Mouse (Mus musculus) midbrain, postnatal 0 days (tissue): Measurements from ENCODE around the gene Mrtfa. TPM values are rescaled to one million over a fixed set of nuclear protein-coding genes. Genes with fewer than 3 reads are reported as not detected.

Source experiments
- ATAC-seq: fragments of 200-750 bp; cut with Nextera tagmentation; 2 replicates; pipeline ENCODE4 v1.8.0; 2017; ENCODE audit warnings: moderate number of reproducible peaks, mild to moderate bottlenecking, moderate TSS enrichment, moderate library complexity; ENCODE audit not compliant: low FRiP score
- DNase-seq: peaks from one replicate; pipeline ENCODE4 v3.0.0-alpha.2; 2015; ENCODE audit warnings: low spot score
- H3K27ac ChIP-seq: fragments of 300-500 bp; sonication (generic); 2 replicates; pipeline ENCODE4 v1.5.1; 2014; ENCODE audit warnings: low read depth, mild to moderate bottlenecking, low read length, mixed read lengths
- H3K27me3 ChIP-seq: fragments of 300-500 bp; sonication (generic); 2 replicates; pipeline ENCODE4 v1.6.1; 2014; ENCODE audit warnings: low read length, control low read depth, mixed read lengths; ENCODE audit not compliant: insufficient read depth
- H3K36me3 ChIP-seq: fragments of 300-500 bp; sonication (generic); 2 replicates; pipeline ENCODE4 v1.6.1; 2014; ENCODE audit warnings: low read length, control low read depth, mixed read lengths; ENCODE audit not compliant: insufficient read depth
- H3K4me1 ChIP-seq: fragments of 300-500 bp; sonication (generic); 2 replicates; pipeline ENCODE4 v1.6.1; 2014; ENCODE audit warnings: mild to moderate bottlenecking, control low read depth, antibody characterized with exemption, low read length, mixed read lengths; ENCODE audit not compliant: insufficient read depth
- H3K4me2 ChIP-seq: fragments of 300-500 bp; sonication (generic); 2 replicates; pipeline ENCODE4 v1.6.1; 2014; ENCODE audit warnings: low read depth, mild to moderate bottlenecking, low read length, mixed read lengths; ENCODE audit not compliant: poor library complexity, severe bottlenecking
- H3K4me3 ChIP-seq: fragments of 300-500 bp; sonication (generic); 2 replicates; pipeline ENCODE4 v1.5.1; 2014; ENCODE audit warnings: low read depth, mild to moderate bottlenecking, low read length, moderate library complexity
- H3K9ac ChIP-seq: fragments of 300-500 bp; sonication (generic); replicated peaks from 2 replicates; pipeline ENCODE4 v1.6.1; 2014; ENCODE audit warnings: mild to moderate bottlenecking, low read length, moderate library complexity, mixed read lengths; ENCODE audit not compliant: poor library complexity, severe bottlenecking
- H3K9me3 ChIP-seq: fragments of 300-500 bp; sonication (generic); 2 replicates; pipeline ENCODE4 v1.6.1; 2016; ENCODE audit warnings: low read length, control low read depth
- CTCF ChIP-seq: IDR thresholded peaks from 2 replicates; pipeline ENCODE4 v1.5.1; 2016; ENCODE audit warnings: antibody characterized with exemption, mild to moderate bottlenecking
- WGBS: fragments of 180-500 bp; shearing (Covaris S2); extraction: QIAGEN DNeasy Blood & Tissue Kit; methylation state at CpG from one replicate; pipeline ENCODE4 v1.1.7; 2014; 5-methylcytosine and 5-hydroxymethylcytosine counted together
- polyA plus RNA-seq: library from polyadenylated mRNA; unstranded; fragments of >200 nt; fragmentation: Nextera tagmentation; extraction: Ambion mirVana; gene quantifications from 2 replicates; pipeline ENCODE4 v1.2.1, GENCODE M21; 2015
- total RNA-seq: library from RNA; depleted of rRNA; stranded (reverse); fragments of >200 nt; gene quantifications from 2 replicates; pipeline ENCODE4 v1.2.3, GENCODE M21; 2014

Gene Mrtfa
- total and polyA plus RNA-seq, 2 experiments from 2014 or later: 22.6 to 44.1 TPM

DNA sequence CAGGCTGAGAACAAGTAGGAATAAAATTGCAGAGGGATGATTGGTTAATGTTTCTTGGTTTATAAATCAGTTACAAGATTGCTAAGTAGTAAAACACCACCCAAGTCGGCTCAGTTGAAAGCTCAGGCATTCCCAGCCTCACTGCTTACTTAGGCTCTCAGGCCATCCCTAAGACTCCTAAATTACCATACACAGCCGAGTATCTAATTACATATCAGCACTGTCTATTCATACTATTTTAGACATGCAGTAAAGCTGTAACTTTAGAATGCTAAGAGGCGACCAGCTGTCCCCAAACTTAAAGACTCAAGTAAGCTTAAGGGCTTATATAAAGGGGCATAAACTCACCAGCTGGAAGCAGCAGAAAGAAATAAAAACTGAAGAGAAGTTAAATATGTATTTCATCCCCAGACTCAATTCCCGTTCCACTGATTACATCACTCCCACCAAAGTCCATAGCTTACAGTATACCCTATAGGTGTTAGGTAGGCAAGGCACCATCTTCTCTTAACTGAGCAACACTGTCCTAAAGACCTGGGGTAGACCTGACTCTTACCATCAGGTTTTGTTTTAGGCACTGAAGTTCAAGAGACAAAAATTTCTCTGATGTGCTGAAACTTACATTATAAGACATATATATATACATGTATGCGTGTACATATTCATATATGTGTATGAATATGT, 62.3 kb downstream of the Mrtfa start:
- DNase-seq: no peak
- 79% methylated on average over 5 of the region's 5 CpGs for WGBS

DNA sequence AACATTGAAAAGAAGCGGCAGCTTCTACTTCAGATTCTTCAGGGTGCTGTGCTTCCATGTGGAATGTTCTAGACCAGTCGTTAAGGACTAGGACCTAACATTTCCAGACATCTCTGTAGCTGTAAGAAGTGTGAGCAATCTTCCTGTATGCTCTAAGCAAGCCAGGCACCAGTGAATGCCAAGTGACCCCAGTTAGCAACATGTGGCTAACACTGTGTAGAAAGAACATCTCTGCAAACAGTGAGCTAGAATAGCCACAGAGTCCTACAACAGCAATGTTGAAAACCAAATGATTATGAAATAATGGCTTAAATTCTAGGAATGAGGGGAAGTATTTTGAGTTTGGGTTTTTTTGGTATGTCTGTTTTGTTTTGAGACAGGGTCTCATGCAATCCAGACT, 66.3 kb downstream of the Mrtfa start:
- H3K27ac ChIP-seq: no peak overlapping the region
- no peak for ATAC-seq
- 97% methylated on average over 2 of the region's 2 CpGs for WGBS
- H3K9me3 ChIP-seq: no peaks in the 10 kb centered on the region
- no peaks in the 10 kb centered on the region for H3K36me3 ChIP-seq
- H3K9ac ChIP-seq: no peak overlapping the region
- H3K4me1 ChIP-seq: no peaks in the 10 kb centered on the region
- H3K27me3 ChIP-seq: no peaks in the 10 kb centered on the region
- H3K4me2 ChIP-seq: no peak overlapping the region
- no peak for TF ChIP-seq CTCF
- H3K4me3 ChIP-seq: no peak overlapping the region
- no peak for DNase-seq

More for the DNA sequence above, 62.3 kb downstream of the Mrtfa start:
- Histone ChIP-seq H3K9ac (no peak overlapping the region), H3K4me1 (no peaks in the 10 kb centered on the region; the same call in 1 of the 2 replicates), H3K9me3 (no peaks in the 10 kb centered on the region), H3K36me3 (no peaks in the 10 kb centered on the region), H3K4me2 (no peak overlapping the region), H3K4me3 (no peak overlapping the region), H3K27me3 (no peaks in the 10 kb centered on the region), H3K27ac (no peak overlapping the region)
- no peak for ATAC-seq
- no peak for TF ChIP-seq CTCF

DNA sequence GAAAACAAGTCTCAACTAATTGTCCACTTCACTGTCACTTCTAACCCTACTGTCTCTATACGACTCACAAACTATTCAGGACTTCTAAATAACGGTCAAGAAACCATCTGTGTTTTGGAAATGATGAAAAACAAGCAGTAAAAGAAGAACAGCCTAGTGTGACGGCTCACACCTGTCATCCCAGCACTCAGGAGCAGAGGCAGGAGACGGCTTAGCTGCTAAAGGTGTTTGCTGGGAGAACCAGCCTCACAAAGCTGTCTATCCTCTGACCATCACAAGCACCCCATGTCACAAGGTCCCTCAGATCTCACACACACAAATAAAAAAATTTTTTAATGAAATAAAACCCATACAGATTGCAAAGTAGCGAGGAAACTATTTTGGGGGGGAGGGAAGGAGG, 67.4 kb downstream of the Mrtfa start:
- H3K4me1 ChIP-seq: no peaks in the 10 kb centered on the region
- no peak overlapping the region for H3K4me3 ChIP-seq
- DNase-seq (no peak), ATAC-seq (no peak)
- no peak for TF ChIP-seq CTCF
- no peaks in the 10 kb centered on the region for H3K9me3 ChIP-seq
- H3K9ac ChIP-seq: no peak overlapping the region
- H3K27me3 ChIP-seq: no peaks in the 10 kb centered on the region
- no peaks in the 10 kb centered on the region for H3K36me3 ChIP-seq
- no peak overlapping the region for H3K4me2 ChIP-seq
- H3K27ac ChIP-seq: no peak overlapping the region
- WGBS: 77% methylated on average over 5 of the region's 5 CpGs

DNA sequence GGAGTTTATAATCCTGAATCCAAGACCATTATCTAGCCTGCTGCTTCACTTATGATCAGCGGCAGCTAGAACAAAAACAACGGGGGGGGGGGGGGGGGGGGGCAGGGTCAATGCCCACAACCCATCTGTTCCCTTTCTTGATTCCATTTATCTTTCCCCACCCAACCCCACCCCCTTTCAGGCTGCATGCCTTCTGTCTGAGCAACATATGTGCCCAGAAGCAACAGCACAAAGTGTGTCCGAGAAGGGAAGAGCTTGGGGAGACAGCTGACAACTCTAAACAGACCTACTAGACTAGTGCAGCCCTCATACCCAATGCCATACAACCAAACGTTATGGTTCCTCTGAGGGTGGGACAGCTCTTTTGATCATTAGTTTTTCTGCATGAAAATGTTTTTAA, 68.0 kb downstream of the Mrtfa start:
- Histone ChIP-seq H3K9ac (no peak overlapping the region), H3K36me3 (no peaks in the 10 kb centered on the region), H3K4me2 (no peak overlapping the region), H3K27ac (no peak overlapping the region), H3K27me3 (no peaks in the 10 kb centered on the region), H3K4me3 (no peak overlapping the region), H3K4me1 (no peaks in the 10 kb centered on the region), H3K9me3 (no peaks in the 10 kb centered on the region)
- TF ChIP-seq CTCF: no peak
- 41% methylated on average over 4 of the region's 4 CpGs for WGBS
- ATAC-seq: no peak
- no peak for DNase-seq

DNA sequence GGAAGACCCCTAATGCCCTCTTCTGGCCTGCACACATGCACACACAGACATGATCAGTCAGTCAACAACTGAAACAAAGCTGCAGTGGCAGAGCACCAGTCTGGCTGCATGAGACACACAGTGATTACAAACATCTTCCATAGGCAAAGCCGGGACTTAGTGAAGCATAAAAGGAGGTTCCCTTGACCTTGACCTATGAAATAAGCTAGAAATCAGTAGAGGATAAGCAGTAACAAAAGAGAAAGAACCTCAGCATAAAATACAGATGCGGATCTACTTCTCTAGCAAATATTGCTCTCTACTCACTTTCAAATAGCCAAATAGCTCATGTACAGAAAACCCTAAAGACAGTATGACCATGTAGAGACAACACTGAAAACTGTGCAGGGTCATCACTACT, 68.5 kb downstream of the Mrtfa start:
- Histone ChIP-seq H3K4me3 (no peak overlapping the region), H3K4me1 (no peaks in the 10 kb centered on the region), H3K9me3 (no peaks in the 10 kb centered on the region), H3K27ac (no peak overlapping the region), H3K36me3 (no peaks in the 10 kb centered on the region), H3K27me3 (no peaks in the 10 kb centered on the region), H3K9ac (no peak overlapping the region), H3K4me2 (no peak overlapping the region)
- ATAC-seq (no peak), DNase-seq (no peak)
- no peak for TF ChIP-seq CTCF
- 58% methylated on average over 2 of the region's 2 CpGs for WGBS

DNA sequence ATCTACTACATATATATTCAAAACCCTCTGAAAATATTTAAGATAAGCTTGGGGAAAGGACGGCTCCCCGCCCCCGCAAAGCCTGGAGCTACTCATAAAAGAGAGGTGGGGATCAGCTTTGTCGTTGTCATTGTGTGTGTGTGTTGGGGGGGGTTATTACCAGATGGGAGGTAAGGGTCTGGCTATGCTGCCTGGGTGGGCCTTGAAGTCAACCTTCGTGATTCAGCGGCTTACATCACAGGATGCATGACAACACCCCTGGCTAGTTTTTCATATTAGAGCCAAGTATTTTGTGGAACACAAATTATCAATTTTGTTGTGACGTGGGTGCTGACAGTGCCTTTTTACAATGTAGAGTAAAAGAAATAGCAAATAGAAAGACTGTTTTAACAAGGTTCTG, 69.6 kb downstream of the Mrtfa start:
- no peak overlapping the region for H3K9ac ChIP-seq
- DNase-seq (no peak), ATAC-seq (no peak)
- no peaks in the 10 kb centered on the region for H3K27me3 ChIP-seq
- H3K4me3 ChIP-seq: no peak overlapping the region
- H3K36me3 ChIP-seq: 0 out of 2 replicates have a peak, but pooled peaks cover 3% of the 10 kb centered on the region
- no peaks in the 10 kb centered on the region for H3K4me1 ChIP-seq
- no peaks in the 10 kb centered on the region for H3K9me3 ChIP-seq
- no peak overlapping the region for H3K4me2 ChIP-seq
- no peak overlapping the region for H3K27ac ChIP-seq
- WGBS: 68% methylated on average over 7 of the region's 7 CpGs
- no peak for TF ChIP-seq CTCF
